Mouse (Mus musculus): Measurements from ENCODE around the gene R3hdm2.
A peak's percentile ranks its signal among the peaks of the same experiment; 100 is the strongest.

R3hdm2 gene

GRCm38 (mm10) chr10:127425794-127426193 lies 45.7 kb downstream of the R3hdm2 start:
- no peak for DNase-seq

DNA sequence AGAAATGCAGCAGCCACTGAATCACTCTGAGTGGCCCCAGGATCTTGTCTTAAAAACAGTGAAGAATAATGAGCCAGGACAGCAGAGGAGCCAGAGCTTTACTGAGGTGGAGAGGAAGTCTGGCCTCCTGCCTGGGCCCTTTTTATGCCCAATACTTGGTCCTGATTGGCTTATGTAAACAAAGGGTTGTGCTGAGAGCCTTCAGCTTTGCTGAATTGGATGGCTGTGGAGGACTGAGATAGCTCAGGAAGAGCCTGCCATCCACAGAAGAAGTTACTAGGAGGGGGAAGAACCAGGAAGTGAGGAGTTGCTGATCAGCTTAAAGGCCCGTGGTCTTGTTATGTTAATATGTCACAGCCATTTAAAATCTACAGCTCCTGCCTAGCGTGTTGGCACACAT lies 46.5 kb downstream of the R3hdm2 start:
- no peak for DNase-seq

GRCm38 (mm10) chr10:127427107-127427506 lies 47.0 kb downstream of the R3hdm2 start:
- DNase-seq = no peak

GRCm38 (mm10) chr10:127427987-127428386 lies 47.9 kb downstream of the R3hdm2 start:
- no peak for DNase-seq

DNA sequence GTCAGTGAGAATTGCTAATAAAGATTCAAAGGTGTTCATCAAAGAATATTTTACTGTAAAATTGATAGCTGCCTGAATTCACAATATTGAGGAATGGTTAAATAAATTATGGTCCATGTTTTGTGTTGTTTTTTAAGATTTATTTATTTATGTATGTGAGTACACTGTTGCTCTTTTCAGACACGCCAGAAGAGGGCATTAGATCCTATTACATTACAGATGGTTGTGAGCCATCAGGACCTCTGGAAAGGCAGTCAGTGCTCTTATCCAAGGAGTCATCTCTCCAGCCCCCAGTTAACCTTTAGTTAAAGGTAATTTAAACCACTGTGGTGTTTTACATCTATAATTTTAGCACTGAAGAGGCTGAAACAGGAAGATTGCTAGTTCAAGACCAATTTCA lies 49.4 kb downstream of the R3hdm2 start:
- DNase-seq = no peak

GRCm38 (mm10) chr10:127432466-127432865 lies 52.3 kb downstream of the R3hdm2 start:
- no peak for DNase-seq

GRCm38 (mm10) chr10:127437354-127438113 lies 57.4 kb downstream of the R3hdm2 start:
- no peak for DNase-seq

- no peak for DNase-seq
Observed at GRCm38 (mm10) chr10:127453701-127454100, 73.6 kb downstream of the R3hdm2 start.

DNA sequence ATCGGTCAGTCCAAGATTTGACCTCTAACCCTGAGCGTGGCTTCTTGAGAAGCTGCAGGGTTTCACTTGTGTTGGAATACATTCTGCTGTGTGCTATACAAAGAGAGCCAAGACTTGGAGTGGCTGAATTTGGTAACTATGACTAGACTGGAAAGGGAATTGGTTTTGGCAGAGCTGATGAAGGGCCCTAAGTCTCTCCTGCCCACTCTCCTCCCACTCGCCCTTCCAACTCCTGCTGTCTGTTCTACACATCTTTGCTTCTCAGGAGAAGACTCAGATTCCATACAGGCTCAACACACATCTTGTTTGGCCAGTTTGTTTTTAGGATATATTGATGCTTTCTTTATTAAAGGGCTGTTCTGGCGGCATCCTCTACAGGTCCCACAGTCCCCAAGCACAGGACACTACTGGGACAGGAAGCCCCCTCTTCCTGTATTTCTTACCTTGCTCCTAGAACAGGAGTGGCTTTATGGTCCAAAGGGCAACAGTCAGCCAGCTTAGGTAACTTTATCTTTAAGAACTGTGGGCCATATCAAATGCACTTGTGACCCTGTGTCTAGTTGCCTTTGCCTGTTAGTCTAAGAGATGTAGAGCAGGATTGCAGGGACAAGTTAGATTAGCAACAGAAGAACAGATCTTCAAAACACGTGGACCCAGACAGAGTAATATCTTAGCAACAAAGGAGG lies 82.4 kb downstream of the R3hdm2 start:
- no peak for DNase-seq

GRCm38 (mm10) chr10:127471281-127471988 lies 91.3 kb downstream of the R3hdm2 start:
- DNase-seq = no peak

DNA sequence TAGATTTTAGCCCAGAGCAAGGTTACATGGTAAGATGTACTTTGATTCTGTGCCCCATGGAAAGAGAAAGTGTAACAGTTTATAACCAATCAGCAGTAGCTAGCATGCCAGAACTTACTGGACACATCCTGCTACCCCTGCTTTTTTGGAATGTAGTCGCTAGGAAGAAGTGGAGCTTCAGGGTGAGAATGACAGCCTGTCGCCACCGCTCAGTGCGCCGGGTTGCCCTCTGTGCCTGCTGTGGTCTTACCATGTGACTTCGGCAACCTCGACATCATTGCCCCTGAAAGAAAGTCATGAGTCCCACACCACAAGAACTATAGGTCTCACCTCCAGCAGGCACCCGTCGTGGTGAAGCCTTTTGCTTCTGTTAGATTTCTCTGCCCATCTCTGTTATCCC lies 92.6 kb downstream of the R3hdm2 start:
- no peak for DNase-seq

- no peak for DNase-seq
Observed at GRCm38 (mm10) chr10:127475175-127475574, 95.0 kb downstream of the R3hdm2 start.

DNA sequence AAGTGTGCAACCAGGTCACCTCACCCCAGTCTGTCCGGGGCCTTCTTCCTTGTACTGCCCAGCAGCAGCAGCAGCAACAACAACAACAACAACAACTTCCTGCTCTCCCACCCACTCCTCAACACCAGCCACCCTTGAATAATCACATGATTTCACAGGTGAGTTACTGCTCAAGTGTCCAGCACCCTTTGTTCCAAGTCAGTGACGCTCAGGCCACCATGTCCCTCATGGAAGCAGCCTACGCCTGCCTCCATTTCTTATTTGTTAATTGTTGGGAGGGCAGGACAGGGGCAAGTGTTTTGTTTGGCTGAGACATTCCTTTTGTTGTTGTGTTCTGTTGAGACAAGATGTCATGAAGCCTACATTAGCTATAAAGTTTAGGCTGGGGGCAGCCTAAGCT lies 96.4 kb downstream of the R3hdm2 start:
- DNase-seq = no peak

DNA sequence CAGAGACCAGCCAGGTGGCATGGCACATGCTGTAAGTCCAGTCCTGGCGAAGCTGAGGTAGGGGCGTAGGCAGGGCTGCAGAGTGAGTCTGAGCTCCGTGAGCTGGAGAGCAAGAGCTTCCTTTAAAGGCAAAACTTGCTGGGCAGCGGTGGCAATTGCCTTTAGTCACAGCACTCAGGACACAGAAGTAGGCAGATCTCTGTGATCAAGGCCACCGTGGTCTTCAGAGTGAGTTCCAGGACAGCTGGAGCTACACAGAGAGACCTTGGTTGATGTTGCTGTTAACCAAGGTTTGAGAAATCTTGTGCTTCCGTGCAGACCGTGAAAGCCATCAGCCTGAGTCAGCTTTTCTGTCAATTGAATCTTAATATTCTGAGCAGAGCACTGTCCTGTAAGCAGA lies 97.2 kb downstream of the R3hdm2 start:
- no peak for DNase-seq

- DNase-seq = peak; percentile 41
Observed at GRCm38 (mm10) chr10:127479131-127479530, 99.0 kb downstream of the R3hdm2 start.

DNA sequence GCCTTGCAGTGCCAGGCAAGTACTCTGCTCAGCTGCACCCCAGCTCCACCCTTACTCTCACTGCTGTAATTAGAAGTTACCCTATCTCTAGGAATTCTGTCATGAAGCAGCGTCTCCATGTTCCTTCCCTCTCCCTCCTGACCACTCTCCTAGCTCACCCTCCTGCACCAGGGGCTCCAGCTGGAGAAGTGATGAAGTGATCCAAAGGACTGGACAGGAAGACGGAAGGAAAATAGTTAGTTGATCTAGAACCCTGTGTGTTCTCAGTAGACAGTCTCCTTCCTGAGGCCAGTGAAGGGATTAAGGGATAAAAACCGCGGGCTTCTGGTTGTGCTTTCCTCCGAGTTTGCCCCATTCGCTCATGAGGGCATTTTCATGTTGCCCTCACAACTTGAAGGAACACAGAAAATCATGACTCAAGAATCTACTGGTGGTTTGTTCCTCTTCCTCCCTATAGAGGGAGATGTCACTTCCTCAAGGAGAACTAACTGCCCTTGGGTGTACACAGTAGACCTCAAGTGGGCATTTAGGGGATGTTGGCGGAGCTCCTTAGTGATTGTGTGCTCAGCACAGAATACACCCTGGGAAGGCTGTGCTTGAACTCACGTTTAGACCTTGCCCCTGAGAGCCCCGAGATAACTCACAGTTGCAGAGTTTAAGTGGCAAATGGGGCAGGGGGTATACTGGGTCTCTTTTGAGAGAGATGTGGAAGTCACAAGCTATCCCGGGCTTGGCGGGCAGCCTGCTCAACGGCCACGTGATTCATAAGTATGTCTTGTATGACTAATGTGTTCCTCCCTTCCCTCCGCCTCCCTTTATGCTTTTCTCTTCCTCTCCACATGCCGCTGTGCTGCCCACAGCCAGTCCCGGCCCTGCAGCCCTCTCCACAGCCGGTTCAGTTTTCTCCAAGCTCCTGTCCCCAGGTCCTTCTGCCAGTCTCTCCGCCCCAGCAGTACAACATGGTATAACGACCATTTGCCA lies 101.0 kb downstream of the R3hdm2 start:
- no peak for DNase-seq

DNA sequence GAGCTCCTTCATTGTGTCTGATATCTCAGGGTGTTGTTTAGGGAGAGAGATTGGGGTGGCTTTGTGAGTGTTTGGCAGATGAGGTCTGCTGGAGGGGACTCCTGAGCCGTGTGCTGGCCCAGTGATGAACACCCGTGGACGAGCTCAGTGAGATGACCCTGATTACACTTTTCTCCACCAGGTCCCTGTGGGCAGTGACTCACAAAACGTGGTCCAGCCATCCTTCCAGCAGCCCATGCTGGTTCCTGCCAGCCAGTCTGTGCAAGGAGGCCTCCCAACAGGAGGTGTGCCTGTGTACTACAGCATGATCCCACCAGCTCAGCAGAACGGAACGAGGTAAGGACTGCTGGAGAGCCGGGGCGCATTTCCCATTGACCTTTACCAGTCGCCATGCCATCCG lies 105.1 kb downstream of the R3hdm2 start:
- DNase-seq = no peak

GRCm38 (mm10) chr10:127488856-127489255 lies 108.7 kb downstream of the R3hdm2 start:
- DNase-seq = no peak

GRCm38 (mm10) chr10:127490160-127491127 lies 110.3 kb downstream of the R3hdm2 start:
- DNase-seq = no peak

GRCm38 (mm10) chr10:127491128-127491512 lies 111.0 kb downstream of the R3hdm2 start:
- no peak for DNase-seq

GRCm38 (mm10) chr10:127492118-127492517 lies 112.0 kb downstream of the R3hdm2 start:
- DNase-seq = no peak

All from embryo, embryonic 11 days (tissue).